Mouse (Mus musculus) thymus, postnatal 10 days (tissue): ENCODE data around the gene Cdyl.

Source experiments
- DNase-seq, 2 experiments: peaks; one replicate each; pipeline ENCODE4 v3.0.0; 2021; ENCODE audit warnings: low spot score in 2 of 2

Cdyl gene

GRCm38 (mm10) chr13:35756393-35757338 lies 97.0 kb downstream of the Cdyl start:
- DNase-seq, result no peak

DNA sequence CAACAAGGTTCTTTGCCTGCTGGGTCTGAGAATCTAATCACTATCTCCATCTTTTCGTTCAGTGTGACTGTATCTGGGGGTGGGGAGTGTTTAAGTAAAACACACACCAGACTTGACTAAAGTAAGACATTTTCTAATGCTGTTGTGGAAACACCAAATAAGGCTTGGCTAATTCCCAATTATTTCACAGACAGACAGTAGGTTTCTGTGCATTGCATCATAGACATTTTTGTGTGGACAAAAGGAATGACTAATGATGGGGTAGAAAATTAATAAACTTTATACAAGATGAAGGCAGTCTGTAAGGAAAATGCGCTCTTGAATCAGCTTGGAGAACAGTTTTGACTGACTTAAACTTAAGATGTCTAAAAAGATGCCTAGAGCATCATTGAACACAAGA lies 100.7 kb downstream of the Cdyl start:
- no peak for DNase-seq

DNA sequence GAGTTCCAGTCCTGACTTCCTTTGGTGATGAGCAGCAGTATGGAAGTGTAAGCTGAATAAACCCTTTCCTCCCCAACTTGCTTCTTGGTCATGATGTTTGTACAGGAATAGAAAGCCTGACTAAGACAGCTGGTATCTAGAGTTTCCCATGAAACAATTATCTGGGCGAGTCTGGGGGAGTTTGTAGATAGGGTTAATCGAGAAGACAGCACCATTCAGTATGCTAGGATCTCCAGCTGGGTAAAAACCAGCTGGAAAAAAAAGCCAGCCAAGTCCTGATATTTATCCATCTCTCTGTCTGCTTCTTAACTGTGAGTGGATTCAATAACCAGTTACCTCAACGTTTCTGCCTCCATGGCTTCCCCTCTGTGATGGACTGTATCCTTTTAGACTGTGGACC lies 104.9 kb downstream of the Cdyl start:
- DNase-seq, result no peak

DNA sequence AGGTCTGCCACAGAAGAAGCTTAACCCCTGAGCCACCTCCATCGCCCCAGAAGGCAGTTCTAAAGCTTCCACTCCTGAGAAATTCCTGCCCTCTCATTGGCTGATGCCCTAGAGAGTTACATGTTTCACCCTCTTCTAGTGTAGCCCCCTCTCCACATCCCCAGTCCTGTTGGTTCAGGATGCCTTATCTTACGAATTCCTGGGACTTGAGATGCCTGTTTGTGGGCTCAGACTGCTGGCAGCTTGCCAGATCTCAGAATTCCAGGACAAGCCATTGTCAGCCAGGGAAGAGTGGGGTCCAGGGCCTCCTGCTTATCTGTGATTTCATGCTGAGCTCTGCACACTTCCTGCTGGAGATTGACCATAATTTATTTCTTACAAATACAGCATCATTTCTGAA lies 106.2 kb downstream of the Cdyl start:
- no peak for DNase-seq

GRCm38 (mm10) chr13:35769673-35770072 lies 110.0 kb downstream of the Cdyl start:
- DNase-seq, result no peak

DNA sequence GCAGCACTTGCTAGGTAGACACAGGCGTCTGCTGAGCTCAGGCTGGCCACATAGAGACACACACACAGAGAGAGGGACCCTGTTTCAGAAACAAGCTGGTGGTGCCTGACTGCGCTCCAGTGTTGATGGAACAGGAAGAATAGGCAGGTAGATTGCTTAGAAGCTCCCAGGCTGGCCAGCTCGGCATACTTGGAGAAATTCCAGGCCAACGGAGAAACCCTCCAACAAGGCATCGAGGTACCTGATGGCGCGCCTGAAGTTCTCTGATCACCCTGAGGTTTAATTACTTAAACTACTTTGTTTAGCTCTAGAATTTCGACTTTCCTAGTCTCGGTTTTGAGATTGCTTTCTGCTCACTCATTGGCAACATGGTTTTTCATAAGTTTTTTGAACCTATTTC lies 110.8 kb downstream of the Cdyl start:
- no peak for DNase-seq

DNA sequence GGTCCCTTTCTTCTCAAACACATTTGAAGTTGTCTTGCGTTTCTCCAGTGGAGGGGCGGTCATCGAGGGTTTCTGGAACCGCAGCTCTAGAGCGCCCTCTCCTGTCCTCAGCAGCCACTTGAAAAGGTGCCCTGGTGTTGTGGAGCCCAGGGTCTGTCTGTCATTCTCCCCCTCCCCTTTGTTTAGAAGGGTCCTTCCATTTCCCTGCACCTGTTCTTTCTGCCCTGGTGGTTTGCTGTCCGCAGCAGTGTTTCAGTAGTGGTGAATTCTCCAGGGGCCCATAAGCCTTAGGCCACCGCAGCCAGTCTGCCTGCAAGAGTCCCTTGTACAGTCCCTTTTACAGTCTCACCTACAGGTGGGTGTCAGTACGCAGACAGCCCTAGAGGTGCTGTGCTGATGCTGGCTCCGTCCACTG lies 112.3 kb downstream of the Cdyl start:
- peak in 1 of 2 experiments; percentile 62 for DNase-seq

- no peak for DNase-seq
Measured at GRCm38 (mm10) chr13:35773763-35774162, 114.1 kb downstream of the Cdyl start.

GRCm38 (mm10) chr13:35776123-35776522 lies 116.5 kb downstream of the Cdyl start:
- no peak for DNase-seq

DNA sequence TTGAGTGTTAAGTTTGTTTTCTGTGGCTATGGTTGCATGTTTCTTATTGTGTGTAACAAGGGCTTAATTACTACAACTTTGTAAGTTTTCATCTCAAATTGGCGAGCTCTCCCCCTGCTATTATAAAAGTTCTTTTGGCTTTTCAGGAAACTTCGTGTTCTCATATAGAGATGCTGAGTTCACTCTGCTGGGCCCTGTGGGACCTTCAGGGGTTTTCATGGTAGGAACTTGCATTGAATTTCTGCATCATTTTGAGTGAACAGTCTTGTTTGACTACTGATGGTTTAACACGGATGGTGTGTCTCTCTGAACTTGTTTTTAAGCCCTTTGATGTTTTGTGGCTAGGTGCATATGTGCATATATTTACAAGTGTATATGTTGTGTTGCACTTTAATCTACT lies 121.1 kb downstream of the Cdyl start:
- no peak for DNase-seq

DNA sequence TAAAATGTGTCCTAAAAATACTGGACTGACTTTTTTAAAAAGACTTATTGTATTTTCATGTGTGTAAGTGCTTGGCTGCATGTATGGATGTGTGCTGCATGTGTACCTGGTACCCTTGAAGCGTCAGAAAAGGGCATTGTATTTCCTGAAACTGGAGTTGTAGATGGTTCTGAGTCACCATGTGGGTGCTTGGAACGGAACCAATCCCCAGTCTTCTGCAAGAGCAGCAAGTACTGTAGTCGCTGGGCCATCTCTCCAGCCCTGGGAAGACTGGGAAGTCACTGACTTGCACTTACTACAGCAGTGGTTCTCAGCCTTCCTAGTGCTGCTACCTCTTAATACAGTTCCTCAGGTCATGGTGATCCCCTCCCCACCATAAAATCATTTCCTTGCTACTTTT lies 122.1 kb downstream of the Cdyl start:
- no peak for DNase-seq

GRCm38 (mm10) chr13:35782949-35783348 lies 123.3 kb downstream of the Cdyl start:
- peak in 1 of 2 experiments; percentile 67 for DNase-seq

DNA sequence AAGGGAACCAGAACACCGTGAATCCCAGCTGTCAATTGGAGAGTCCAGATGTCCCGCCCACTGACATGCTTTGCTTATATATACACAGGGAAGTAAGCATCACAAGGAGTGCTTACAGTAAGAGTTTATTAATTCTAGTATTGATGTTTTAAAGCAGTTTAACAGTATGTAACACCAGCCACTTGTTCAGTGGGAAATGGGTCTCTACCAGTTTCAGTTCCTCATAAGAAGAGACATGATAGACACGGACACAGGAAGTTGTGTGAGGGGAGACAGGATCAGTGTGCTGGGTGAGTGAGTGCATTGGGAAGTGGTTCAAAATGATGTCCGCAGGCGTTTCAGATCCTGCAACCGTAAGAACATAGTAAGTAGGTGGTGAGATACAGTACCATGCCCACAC lies 123.9 kb downstream of the Cdyl start:
- no peak for DNase-seq

- DNase-seq, result no peak
Measured at GRCm38 (mm10) chr13:35784281-35784680, 124.6 kb downstream of the Cdyl start.

GRCm38 (mm10) chr13:35785330-35785939 lies 125.8 kb downstream of the Cdyl start:
- DNase-seq, result no peak

DNA sequence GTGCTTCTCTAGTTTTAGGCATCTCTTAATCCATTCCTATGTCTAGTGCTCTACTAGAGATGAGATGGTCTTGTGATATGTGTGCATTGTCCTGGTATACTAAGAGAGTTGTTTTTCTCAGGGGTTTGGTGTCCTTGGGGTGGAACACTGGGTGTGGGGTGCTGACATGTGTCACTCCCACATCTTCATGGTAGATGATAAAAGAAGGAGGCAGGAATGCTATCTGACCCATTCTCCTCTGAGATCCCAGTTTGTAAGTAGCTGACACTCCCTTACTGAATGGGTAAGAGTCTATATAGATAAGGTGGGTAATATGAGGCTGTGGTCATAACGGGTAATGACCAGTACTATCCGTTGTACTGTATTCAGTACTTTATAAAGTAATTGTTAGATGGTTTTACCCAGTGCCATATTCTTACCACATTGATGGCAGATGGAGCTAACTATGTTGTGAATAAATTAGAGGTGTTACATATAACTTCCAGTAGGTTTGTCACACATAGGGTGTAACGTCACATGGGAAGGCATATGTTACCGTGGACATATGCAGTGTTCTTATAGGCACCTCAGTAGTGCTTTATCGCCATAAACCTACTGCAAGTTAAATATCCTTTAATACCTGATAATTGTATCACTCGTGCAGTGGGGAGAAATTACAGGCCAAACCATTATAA lies 127.2 kb downstream of the Cdyl start:
- DNase-seq, result no peak

GRCm38 (mm10) chr13:35789577-35789976 lies 129.9 kb downstream of the Cdyl start:
- DNase-seq, result no peak

DNA sequence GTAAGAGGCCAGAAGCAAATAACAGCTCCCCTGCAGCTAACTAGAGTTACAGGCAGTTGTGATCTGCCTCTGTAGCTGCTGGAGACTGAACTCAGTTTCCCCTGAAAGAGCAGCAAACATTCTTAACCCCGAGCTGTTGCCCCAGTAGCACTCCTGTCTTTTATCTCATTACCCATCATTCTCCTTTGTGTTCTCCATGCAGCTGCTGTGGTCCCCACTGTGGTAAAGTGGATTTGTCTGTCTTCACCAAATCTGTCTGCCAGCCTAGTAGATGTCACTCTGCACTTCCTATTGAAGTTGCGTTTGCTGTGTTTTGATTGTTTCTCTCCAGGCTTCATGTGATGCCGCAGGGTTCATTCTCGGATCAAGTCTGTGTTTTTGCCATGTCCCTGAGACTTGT lies 130.8 kb downstream of the Cdyl start:
- no peak for DNase-seq

GRCm38 (mm10) chr13:35794309-35794708 lies 134.7 kb downstream of the Cdyl start:
- no peak for DNase-seq

- DNase-seq, result no peak
Measured at GRCm38 (mm10) chr13:35794774-35795173, 135.1 kb downstream of the Cdyl start.

- no peak for DNase-seq
Measured at GRCm38 (mm10) chr13:35795887-35796286, 136.3 kb downstream of the Cdyl start.

- no peak for DNase-seq
Measured at GRCm38 (mm10) chr13:35796352-35796751, 136.7 kb downstream of the Cdyl start.
